Mouse (Mus musculus): ENCODE measurements around the gene Hmgn3. TPM values are rescaled to one million over a fixed set of nuclear protein-coding genes. Genes with fewer than 3 reads are reported as not detected.
"Not testable (repeated sequence)": the region's sequence is repeated elsewhere in the genome, so short reads cannot be mapped to it uniquely, and the experiment has no call there.

The Hmgn3 gene
- polyA plus RNA-seq, 1 experiment from 2014 or later: 121 TPM

DNA sequence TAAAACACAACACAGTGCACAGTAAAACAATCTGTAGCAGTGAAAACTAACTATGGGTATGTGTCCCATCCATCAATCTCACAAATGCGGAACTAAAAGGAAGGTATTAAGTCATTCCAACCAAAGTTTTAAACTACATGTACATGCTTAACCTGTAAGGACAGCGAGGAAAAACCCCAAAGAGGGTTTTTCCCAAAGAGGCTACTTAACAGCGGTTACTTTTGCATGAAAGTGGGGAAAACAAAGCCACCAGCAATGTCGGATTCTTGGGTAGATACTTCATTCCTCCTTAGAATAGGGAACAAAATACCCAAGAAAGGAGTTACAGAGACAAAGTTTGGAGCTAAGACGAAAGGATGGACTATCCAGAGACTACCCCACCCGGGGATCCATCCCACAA, 20.0 kb downstream of the Hmgn3 start:
- H3K9me3 ChIP-seq (ENCODE audit: control insufficient read depth, low read length); H3K27ac ChIP-seq (replicated peaks in 1 of 2; ENCODE audit: control insufficient read depth in 1 of 2, insufficient read depth in 1 of 2, low read depth in 2 of 2, low read length in 2 of 2); H3K4me3 ChIP-seq (ENCODE audit: control insufficient read depth in 1 of 2, insufficient read depth in 1 of 2, low read depth in 1 of 2, low read length in 2 of 2); H3K4me2 ChIP-seq (ENCODE audit: low read length); ATAC-seq (ENCODE audit: insufficient number of reproducible peaks, insufficient read depth, low FRiP score, low read depth); H3K9ac ChIP-seq (ENCODE audit: low read length); H3K4me1 ChIP-seq (ENCODE audit: control insufficient read depth in 2 of 2, insufficient read depth in 2 of 2, low read length in 2 of 2); H3K27me3 ChIP-seq (ENCODE audit: control insufficient read depth, insufficient read depth, low read length); H3K36me3 ChIP-seq (ENCODE audit: control insufficient read depth, insufficient read depth, low read length): not testable (repeated sequence)
- WGBS: 87% methylated on average over 6 of the region's 6 CpGs

DNA sequence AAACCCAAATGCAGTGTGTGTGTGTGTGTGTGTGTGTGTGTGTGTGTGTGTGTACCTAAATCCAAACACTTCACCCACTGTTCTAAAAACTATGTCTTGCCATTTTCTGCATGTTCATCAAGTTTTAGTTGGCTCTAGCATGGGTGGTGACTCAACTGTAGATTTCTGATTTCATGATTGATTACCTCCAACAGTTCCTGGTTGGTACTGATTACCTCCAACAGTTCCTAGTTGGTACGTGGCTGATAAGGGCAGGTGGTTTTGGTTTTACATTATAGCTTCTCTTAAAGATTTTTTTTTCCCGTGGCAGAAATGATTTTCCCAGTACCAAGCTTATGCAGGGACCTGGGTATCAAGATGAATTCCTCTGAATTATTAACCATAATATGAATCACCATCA, 27.3 kb downstream of the Hmgn3 start:
- H3K36me3 ChIP-seq (ENCODE audit: control insufficient read depth, insufficient read depth, low read length): peaks cover 10% of the 10 kb centered on the region
- ATAC-seq (ENCODE audit: insufficient number of reproducible peaks, insufficient read depth, low FRiP score, low read depth): no peak
- 82% methylated on average over 2 of the region's 2 CpGs for WGBS
- no peak overlapping the region for H3K9ac ChIP-seq (ENCODE audit: low read length)
- no peaks in the 10 kb centered on the region for H3K9me3 ChIP-seq (ENCODE audit: control insufficient read depth, low read length)
- no peak overlapping the region for H3K4me2 ChIP-seq (ENCODE audit: low read length)
- H3K4me1 ChIP-seq (ENCODE audit: control insufficient read depth in 2 of 2, insufficient read depth in 2 of 2, low read length in 2 of 2): no peaks in the 10 kb centered on the region
- no peak overlapping the region for H3K4me3 ChIP-seq (ENCODE audit: control insufficient read depth in 1 of 2, insufficient read depth in 1 of 2, low read depth in 1 of 2, low read length in 2 of 2)
- H3K27me3 ChIP-seq (ENCODE audit: control insufficient read depth, insufficient read depth, low read length): no peaks in the 10 kb centered on the region
- no peak overlapping the region for H3K27ac ChIP-seq (replicated peaks in 1 of 2; ENCODE audit: control insufficient read depth in 1 of 2, insufficient read depth in 1 of 2, low read depth in 2 of 2, low read length in 2 of 2)

DNA sequence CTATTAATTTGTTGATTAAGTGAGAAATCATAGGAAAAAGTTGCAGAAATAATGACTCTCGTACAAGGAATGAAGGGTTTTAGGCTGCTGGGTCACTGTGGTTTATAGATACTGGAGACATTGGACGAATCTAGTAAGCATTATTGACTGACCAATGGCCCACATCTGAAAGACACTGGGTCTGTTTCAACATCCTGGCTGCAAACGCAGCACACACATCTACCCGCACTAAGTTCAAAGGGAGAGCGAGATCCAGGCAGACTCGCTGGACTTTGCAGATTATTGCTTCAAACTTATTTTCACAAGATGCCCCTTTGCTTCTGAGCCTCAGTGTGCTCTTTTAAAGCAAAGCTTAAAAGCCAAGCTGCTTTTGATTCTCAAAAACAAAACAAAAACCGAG, 29.0 kb downstream of the Hmgn3 start:
- Histone ChIP-seq H3K27ac (replicated peaks in 1 of 2; ENCODE audit: control insufficient read depth in 1 of 2, insufficient read depth in 1 of 2, low read depth in 2 of 2, low read length in 2 of 2) (no peak overlapping the region), H3K4me3 (ENCODE audit: control insufficient read depth in 1 of 2, insufficient read depth in 1 of 2, low read depth in 1 of 2, low read length in 2 of 2) (no peak overlapping the region), H3K36me3 (ENCODE audit: control insufficient read depth, insufficient read depth, low read length) (peaks cover 6% of the 10 kb centered on the region; the same call in 1 of the 2 replicates), H3K4me1 (ENCODE audit: control insufficient read depth in 2 of 2, insufficient read depth in 2 of 2, low read length in 2 of 2) (peaks cover 2 to 4% of the 10 kb centered on the region in 2 experiments; a peak in 2 of 4 replicates), H3K27me3 (ENCODE audit: control insufficient read depth, insufficient read depth, low read length) (no peaks in the 10 kb centered on the region), H3K9ac (ENCODE audit: low read length) (no peak overlapping the region), H3K4me2 (ENCODE audit: low read length) (no peak overlapping the region), H3K9me3 (ENCODE audit: control insufficient read depth, low read length) (no peaks in the 10 kb centered on the region)
- ATAC-seq (ENCODE audit: insufficient number of reproducible peaks, insufficient read depth, low FRiP score, low read depth): no peak
- WGBS: 85% methylated on average over 7 of the region's 7 CpGs

DNA sequence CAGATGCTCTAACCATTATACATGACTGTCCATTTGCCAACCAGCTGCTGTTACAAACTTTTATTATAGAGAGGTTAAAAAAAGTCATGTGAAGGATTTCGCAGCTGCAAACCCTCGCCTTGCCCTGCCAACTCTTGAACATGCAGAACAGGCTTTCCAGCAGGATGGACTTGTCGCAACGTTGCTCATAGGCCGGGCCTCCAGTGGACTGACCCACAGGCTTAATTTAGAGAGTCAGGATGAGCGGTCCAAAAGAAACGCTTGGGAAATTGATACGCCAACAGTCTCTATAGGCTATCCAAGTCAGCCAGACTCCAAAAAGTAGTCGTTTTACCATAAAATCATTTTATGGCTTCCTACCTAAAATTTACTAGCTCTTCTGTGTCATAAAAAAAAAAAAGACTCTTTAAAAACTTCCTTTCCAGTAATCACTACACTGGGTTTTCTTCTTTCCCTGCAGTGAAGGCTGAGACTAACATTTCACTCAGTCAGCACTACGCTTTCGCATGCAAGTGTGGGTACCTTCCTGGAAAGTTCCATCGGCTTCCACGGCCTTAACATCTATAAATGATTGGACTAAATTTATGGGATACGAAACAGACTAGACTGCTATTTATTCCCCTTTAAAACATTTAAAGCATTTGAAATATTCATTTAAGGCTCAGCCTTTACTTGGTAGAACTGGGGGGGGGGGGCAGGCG, 29.6 kb downstream of the Hmgn3 start:
- no peak overlapping the region for H3K4me3 ChIP-seq (ENCODE audit: control insufficient read depth in 1 of 2, insufficient read depth in 1 of 2, low read depth in 1 of 2, low read length in 2 of 2)
- 93% methylated on average over 15 of the region's 15 CpGs for WGBS
- H3K9ac ChIP-seq (ENCODE audit: low read length): no peak overlapping the region
- H3K27me3 ChIP-seq (ENCODE audit: control insufficient read depth, insufficient read depth, low read length): no peaks in the 10 kb centered on the region
- H3K4me2 ChIP-seq (ENCODE audit: low read length): no peak overlapping the region
- peaks cover 6 to 8% of the 10 kb centered on the region in 2 experiments; a peak in 2 of 4 replicates for H3K4me1 ChIP-seq (ENCODE audit: control insufficient read depth in 2 of 2, insufficient read depth in 2 of 2, low read length in 2 of 2)
- no peak overlapping the region for H3K27ac ChIP-seq (replicated peaks in 1 of 2; ENCODE audit: control insufficient read depth in 1 of 2, insufficient read depth in 1 of 2, low read depth in 2 of 2, low read length in 2 of 2)
- peaks cover 6% of the 10 kb centered on the region; the same call in 1 of the 2 replicates for H3K36me3 ChIP-seq (ENCODE audit: control insufficient read depth, insufficient read depth, low read length)
- no peaks in the 10 kb centered on the region for H3K9me3 ChIP-seq (ENCODE audit: control insufficient read depth, low read length)
- ATAC-seq (ENCODE audit: insufficient number of reproducible peaks, insufficient read depth, low FRiP score, low read depth): no peak

DNA sequence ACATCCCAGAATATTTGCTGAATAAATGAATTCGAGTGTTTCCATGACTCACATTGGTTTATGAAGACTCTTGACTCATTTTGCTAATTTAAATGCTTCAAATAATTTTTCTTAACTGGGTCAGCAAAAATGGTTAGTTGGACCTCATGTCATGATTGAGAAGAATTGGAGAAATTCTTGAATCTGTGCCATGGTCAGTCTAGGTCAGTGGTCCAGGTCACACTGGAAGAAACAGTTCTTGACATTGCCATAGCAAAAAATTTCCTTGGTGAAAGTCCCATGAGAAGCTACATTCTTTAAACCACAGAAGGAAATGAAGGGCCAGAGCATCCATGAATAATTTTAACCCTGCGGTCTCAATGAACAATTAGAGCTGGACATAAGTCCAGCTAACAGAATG, 30.8 kb downstream of the Hmgn3 start:
- Histone ChIP-seq H3K4me3 (ENCODE audit: control insufficient read depth in 1 of 2, insufficient read depth in 1 of 2, low read depth in 1 of 2, low read length in 2 of 2) (no peak overlapping the region), H3K9ac (ENCODE audit: low read length) (no peak overlapping the region), H3K4me2 (ENCODE audit: low read length) (no peak overlapping the region), H3K27ac (replicated peaks in 1 of 2; ENCODE audit: control insufficient read depth in 1 of 2, insufficient read depth in 1 of 2, low read depth in 2 of 2, low read length in 2 of 2) (no peak overlapping the region), H3K36me3 (ENCODE audit: control insufficient read depth, insufficient read depth, low read length) (peaks cover 6% of the 10 kb centered on the region; the same call in 1 of the 2 replicates), H3K4me1 (ENCODE audit: control insufficient read depth in 2 of 2, insufficient read depth in 2 of 2, low read length in 2 of 2) (peaks cover 6 to 8% of the 10 kb centered on the region in 2 experiments; a peak in 2 of 4 replicates), H3K9me3 (ENCODE audit: control insufficient read depth, low read length) (no peaks in the 10 kb centered on the region), H3K27me3 (ENCODE audit: control insufficient read depth, insufficient read depth, low read length) (no peaks in the 10 kb centered on the region)
- no peak for ATAC-seq (ENCODE audit: insufficient number of reproducible peaks, insufficient read depth, low FRiP score, low read depth)
- 92% methylated on average over 2 of the region's 2 CpGs for WGBS

DNA sequence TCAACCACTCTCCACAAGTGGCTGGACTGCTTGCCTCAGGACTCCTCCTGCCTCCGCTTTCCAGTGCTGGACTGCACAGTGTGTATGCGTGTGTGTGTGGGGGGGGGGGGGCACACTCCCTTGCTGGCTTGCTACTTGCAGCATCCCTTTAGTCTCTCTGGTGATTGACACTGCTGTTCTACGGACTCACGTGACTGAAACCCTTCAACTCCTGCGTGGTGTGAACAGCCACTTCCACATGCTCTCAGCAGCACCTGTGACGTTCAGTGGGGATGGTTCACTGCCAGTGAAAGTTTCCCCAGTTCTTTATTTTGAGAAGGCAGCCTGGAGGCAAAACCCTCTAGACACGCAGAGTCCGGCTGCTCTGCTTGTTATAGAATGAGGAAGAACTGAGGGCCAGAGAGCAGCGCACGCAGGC, 32.7 kb downstream of the Hmgn3 start:
- Histone ChIP-seq H3K27me3 (ENCODE audit: control insufficient read depth, insufficient read depth, low read length) (no peaks in the 10 kb centered on the region), H3K9me3 (ENCODE audit: control insufficient read depth, low read length) (no peaks in the 10 kb centered on the region), H3K9ac (ENCODE audit: low read length) (no peak overlapping the region), H3K4me2 (ENCODE audit: low read length) (peak overlapping the region; percentile 26; the same call in 1 of the 2 replicates), H3K36me3 (ENCODE audit: control insufficient read depth, insufficient read depth, low read length) (peaks cover 6% of the 10 kb centered on the region; the same call in 1 of the 2 replicates), H3K4me1 (ENCODE audit: control insufficient read depth in 2 of 2, insufficient read depth in 2 of 2, low read length in 2 of 2) (peaks cover 6 to 8% of the 10 kb centered on the region in 2 experiments; a peak in 2 of 4 replicates), H3K27ac (replicated peaks in 1 of 2; ENCODE audit: control insufficient read depth in 1 of 2, insufficient read depth in 1 of 2, low read depth in 2 of 2, low read length in 2 of 2) (no peak overlapping the region), H3K4me3 (ENCODE audit: control insufficient read depth in 1 of 2, insufficient read depth in 1 of 2, low read depth in 1 of 2, low read length in 2 of 2) (no peak overlapping the region)
- 46% methylated on average over 10 of the region's 10 CpGs for WGBS
- no peak for ATAC-seq (ENCODE audit: insufficient number of reproducible peaks, insufficient read depth, low FRiP score, low read depth)

DNA sequence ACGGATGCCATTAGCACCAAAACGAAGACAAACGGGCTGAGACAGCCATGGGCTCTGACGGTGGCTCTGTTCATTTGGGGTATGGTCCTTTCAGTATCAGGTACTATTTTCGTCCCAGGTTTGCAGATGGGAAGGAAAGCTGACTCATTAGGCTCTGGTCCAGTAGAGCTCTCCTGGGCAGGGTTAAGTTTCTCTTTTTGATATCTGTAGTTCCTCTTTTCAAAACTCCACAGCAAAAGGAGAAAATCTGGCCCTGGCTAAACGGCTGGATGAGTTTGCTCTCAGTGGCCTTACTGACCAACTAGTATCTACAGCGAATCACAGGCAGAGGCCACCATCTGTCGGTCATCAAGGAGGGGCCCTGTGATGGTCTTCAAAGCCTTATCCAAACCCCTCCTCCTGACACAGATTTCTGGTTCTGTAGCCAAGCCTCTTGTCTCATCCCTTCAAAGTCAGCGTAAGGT, 34.1 kb downstream of the Hmgn3 start:
- no peaks in the 10 kb centered on the region for H3K9me3 ChIP-seq (ENCODE audit: control insufficient read depth, low read length)
- no peaks in the 10 kb centered on the region for H3K36me3 ChIP-seq (ENCODE audit: control insufficient read depth, insufficient read depth, low read length)
- no peaks in the 10 kb centered on the region for H3K27me3 ChIP-seq (ENCODE audit: control insufficient read depth, insufficient read depth, low read length)
- H3K4me3 ChIP-seq (ENCODE audit: control insufficient read depth in 1 of 2, insufficient read depth in 1 of 2, low read depth in 1 of 2, low read length in 2 of 2): no peak overlapping the region
- no peak overlapping the region for H3K27ac ChIP-seq (replicated peaks in 1 of 2; ENCODE audit: control insufficient read depth in 1 of 2, insufficient read depth in 1 of 2, low read depth in 2 of 2, low read length in 2 of 2)
- no peak overlapping the region for H3K4me2 ChIP-seq (ENCODE audit: low read length)
- WGBS: 51% methylated on average over 9 of the region's 9 CpGs
- ATAC-seq (ENCODE audit: insufficient number of reproducible peaks, insufficient read depth, low FRiP score, low read depth): no peak
- H3K4me1 ChIP-seq (ENCODE audit: control insufficient read depth in 2 of 2, insufficient read depth in 2 of 2, low read length in 2 of 2): peaks cover 6 to 8% of the 10 kb centered on the region in 2 experiments; a peak in 2 of 4 replicates
- H3K9ac ChIP-seq (ENCODE audit: low read length): no peak overlapping the region

All from heart, embryonic 14.5 days (tissue).